In genomic region chr11:102147213-102147989, GRCm38 (mm10) we compare ENCODE assay signal across 12 mouse cellular contexts. TPM values are rescaled to one million over a fixed set of nuclear protein-coding genes. Genes with fewer than 3 reads are reported as not detected.
DNase-seq lines count a peak whose midpoint lies in the region; ATAC-seq and TF ChIP-seq lines count a peak whose summit lies in the region.
"Had no signal": no experiment of that assay in that cellular context is flagged by ENCODE, and none has a peak within 500 bp of the region (broad histone marks: within the 10 kb centered on the region; RNA-seq: fewer than 3 reads in every experiment).

No protein-coding gene starts in this region.

- intact Hi-C loops in heart, postnatal 36 days (cut with DNase I), result no loop called here

- no peak for ATAC-seq in megakaryocyte, adult 5-6 weeks (ENCODE audit: poor library complexity, severe bottlenecking)
- no peak for ATAC-seq in limb, embryonic 11.5 days (ENCODE audit: insufficient number of reproducible peaks, low FRiP score, low TSS enrichment, low read depth)
- no peak for ATAC-seq in stomach, postnatal 0 days (ENCODE audit: low FRiP score, low TSS enrichment)

- peak overlapping the region; percentile 56 for H3K4me3 ChIP-seq in heart, embryonic 10.5 days
- peak overlapping the region; percentile 56 for H3K4me3 ChIP-seq in megakaryocyte, embryonic 14.5 days (replicated peaks)
- H3K4me3 ChIP-seq in limb, embryonic 11.5 days (ENCODE audit: low read depth, low read length), result no peak overlapping the region
- H3K4me3 ChIP-seq in stomach, postnatal 0 days (ENCODE audit: low read depth, low read length), result no peak overlapping the region

- no peaks in the 10 kb centered on the region for H3K9me3 ChIP-seq in heart, embryonic 10.5 days
- H3K9me3 ChIP-seq in megakaryocyte, embryonic 14.5 days, result no peaks in the 10 kb centered on the region
- no peaks in the 10 kb centered on the region for H3K9me3 ChIP-seq in limb, embryonic 11.5 days (ENCODE audit: control insufficient read depth, low read length)
- no peaks in the 10 kb centered on the region for H3K9me3 ChIP-seq in stomach, postnatal 0 days (ENCODE audit: control insufficient read depth, low read length)

- H3K27ac ChIP-seq in heart, embryonic 10.5 days, result peak overlapping the region; percentile 36; the same call in 1 of the 2 replicates
- no peak overlapping the region for H3K27ac ChIP-seq in limb, embryonic 11.5 days (replicated peaks; ENCODE audit: low read depth, low read length)
- H3K27ac ChIP-seq in stomach, postnatal 0 days (replicated peaks), result no peak overlapping the region

- peaks cover 33% of the 10 kb centered on the region for H3K4me1 ChIP-seq in heart, embryonic 10.5 days
- H3K4me1 ChIP-seq in megakaryocyte, embryonic 14.5 days, result peaks cover 42% of the 10 kb centered on the region
- peaks cover 9% of the 10 kb centered on the region for H3K4me1 ChIP-seq in limb, embryonic 11.5 days (ENCODE audit: control insufficient read depth, insufficient read depth, low read length)
- no peaks in the 10 kb centered on the region for H3K4me1 ChIP-seq in stomach, postnatal 0 days (replicated peaks; ENCODE audit: control insufficient read depth, insufficient read depth)

- peaks cover 75% of the 10 kb centered on the region for H3K27me3 ChIP-seq in heart, embryonic 10.5 days (ENCODE audit: insufficient read depth, poor library complexity, severe bottlenecking)
- peaks cover 71% of the 10 kb centered on the region for H3K27me3 ChIP-seq in megakaryocyte, embryonic 14.5 days (replicated peaks)
- H3K27me3 ChIP-seq in limb, embryonic 11.5 days (ENCODE audit: control insufficient read depth, insufficient read depth, low read length), result peaks cover 54% of the 10 kb centered on the region
- peaks cover 24% of the 10 kb centered on the region for H3K27me3 ChIP-seq in stomach, postnatal 0 days (ENCODE audit: control insufficient read depth, insufficient read depth, low read length)

- peak; percentile 25; the same call in 1 of the 2 replicates for TF ChIP-seq CTCF in stomach, postnatal 0 days (IDR thresholded peaks at IDR 0.05; ENCODE audit: low read depth)

- H3K36me3 ChIP-seq in heart, embryonic 10.5 days, result peaks cover 1% of the 10 kb centered on the region; the same call in 1 of the 2 replicates
- H3K36me3 ChIP-seq in megakaryocyte, embryonic 14.5 days (replicated peaks; ENCODE audit: low read length), result peaks cover 2% of the 10 kb centered on the region
- no peaks in the 10 kb centered on the region for H3K36me3 ChIP-seq in limb, embryonic 11.5 days (ENCODE audit: control insufficient read depth, insufficient read depth, low read length)
- no peaks in the 10 kb centered on the region for H3K36me3 ChIP-seq in stomach, postnatal 0 days (ENCODE audit: control insufficient read depth, insufficient read depth, low read length)

- no peak overlapping the region for H3K9ac ChIP-seq in limb, embryonic 11.5 days (ENCODE audit: low read length)
- H3K9ac ChIP-seq in stomach, postnatal 0 days (ENCODE audit: low read length), result no peak overlapping the region

- WGBS in heart, embryonic 10.5 days, result 10% methylated on average over 34 of the region's 34 CpGs
- WGBS in limb, embryonic 11.5 days, result 12% methylated on average over 34 of the region's 34 CpGs
- WGBS in stomach, postnatal 0 days, result 15% methylated on average over 34 of the region's 34 CpGs

- peak; percentile 75 for DNase-seq in heart, embryonic 10.5 days (ENCODE audit: low spot score)
- no peak for DNase-seq in heart, postnatal 36 days
- peak; percentile 34 for DNase-seq in limb, embryonic 11.5 days (ENCODE audit: low spot score)
- no peak for DNase-seq in stomach, postnatal 0 days (ENCODE audit: low spot score)
- DNase-seq in frontal cortex, postnatal 14 days (ENCODE audit: low spot score in 2 of 2), result no peak
- no peak for DNase-seq in left cerebral cortex, adult 8-10 months (ENCODE audit: low spot score in 2 of 2)
- DNase-seq: adrenal gland, adult 8-10 months; thymus, postnatal 14 days had no signal

- H3K4me2 ChIP-seq in limb, embryonic 11.5 days (ENCODE audit: low read depth, severe bottlenecking), result peak overlapping the region; percentile 24; the same call in 1 of the 2 replicates
- H3K4me2 ChIP-seq in stomach, postnatal 0 days (replicated peaks; ENCODE audit: low read depth), result no peak overlapping the region

- TF ChIP-seq EP300 in stomach, postnatal 0 days (optimal IDR thresholded peaks at IDR 0.05), result no peak

RNA-seq across cellular contexts. Expression of gene Nags, which starts 2.1 kb away (rescaled TPM):
- polyA plus RNA-seq in heart, embryonic 10.5 days (2016; fragmentation: Nextera tagmentation; extraction: Ambion mirVana), result 0.25 and 1.3 TPM in 2 replicates
- total RNA-seq in heart, postnatal 36 days (2021), result not detected
- polyA plus RNA-seq in megakaryocyte, embryonic 14.5 days (2012; ENCODE audit: insufficient read depth, low replicate concordance), result not detected in 2 replicates
- total RNA-seq in megakaryocyte, adult 5-6 weeks (2015), result not detected in 2 replicates
- not detected in 2 replicates for total RNA-seq in megakaryocyte, adult 5-6 weeks (2017)
- 0.08 and 0.13 TPM in 2 replicates for polyA plus RNA-seq in limb, embryonic 11.5 days (2014; fragmentation: Nextera tagmentation; extraction: Ambion mirVana)
- 0.07 TPM in 1 of 2 replicates, not detected in the other for polyA plus RNA-seq in stomach, postnatal 0 days (2015; fragmentation: Nextera tagmentation; extraction: Ambion mirVana)
- under 1 TPM in 1 of 4 experiments, not detected in 3; 0.18 TPM for total RNA-seq in left cerebral cortex, adult 8-10 months (2022)
- total RNA-seq: layer of hippocampus, postnatal 10 days had no signal

RNA-seq across cellular contexts. Expression of gene Tmem101, which starts 8.8 kb away (rescaled TPM):
- 40.8 and 44.6 TPM in 2 replicates for polyA plus RNA-seq in heart, embryonic 10.5 days (2016; fragmentation: Nextera tagmentation; extraction: Ambion mirVana)
- 10 to 100 TPM; 13.0 to 13.7 TPM for total RNA-seq in heart, postnatal 36 days (2021)
- polyA plus RNA-seq in megakaryocyte, embryonic 14.5 days (2012; ENCODE audit: insufficient read depth, low replicate concordance), result 13.5 TPM in 1 of 2 replicates, not detected in the other
- total RNA-seq in megakaryocyte, adult 5-6 weeks (2015), result 7.9 and 8.4 TPM in 2 replicates
- total RNA-seq in megakaryocyte, adult 5-6 weeks (2017), result 12.5 and 16.3 TPM in 2 replicates
- 39.3 and 41.2 TPM in 2 replicates for polyA plus RNA-seq in limb, embryonic 11.5 days (2014; fragmentation: Nextera tagmentation; extraction: Ambion mirVana)
- polyA plus RNA-seq in stomach, postnatal 0 days (2015; fragmentation: Nextera tagmentation; extraction: Ambion mirVana), result 13.8 and 14.5 TPM in 2 replicates
- 10 to 100 TPM; 19.4 to 27.6 (median 20.2) TPM for total RNA-seq in left cerebral cortex, adult 8-10 months (2022)

RNA-seq across cellular contexts. Expression of gene Lsm12, which starts 37.7 kb away (rescaled TPM):
- 90.9 and 108 TPM in 2 replicates for polyA plus RNA-seq in heart, embryonic 10.5 days (2016; fragmentation: Nextera tagmentation; extraction: Ambion mirVana)
- total RNA-seq in heart, postnatal 36 days (2021), result 10 to 100 TPM; 44.7 to 52.6 TPM
- polyA plus RNA-seq in megakaryocyte, embryonic 14.5 days (2012; ENCODE audit: insufficient read depth, low replicate concordance), result 36.7 and 120 TPM in 2 replicates
- total RNA-seq in megakaryocyte, adult 5-6 weeks (2015), result 81.3 and 83.9 TPM in 2 replicates
- 43.0 and 46.5 TPM in 2 replicates for total RNA-seq in megakaryocyte, adult 5-6 weeks (2017)
- 74.5 and 88.5 TPM in 2 replicates for polyA plus RNA-seq in limb, embryonic 11.5 days (2014; fragmentation: Nextera tagmentation; extraction: Ambion mirVana)
- polyA plus RNA-seq in stomach, postnatal 0 days (2015; fragmentation: Nextera tagmentation; extraction: Ambion mirVana), result 70.0 and 99.4 TPM in 2 replicates
- 10 to 100 TPM; 52.8 to 55.3 (median 53.9) TPM for total RNA-seq in left cerebral cortex, adult 8-10 months (2022)

RNA-seq across cellular contexts. Expression of gene Pyy, which starts 39.8 kb away (rescaled TPM):
- polyA plus RNA-seq in heart, embryonic 10.5 days (2016; fragmentation: Nextera tagmentation; extraction: Ambion mirVana), result 3.0 TPM in 1 of 2 replicates, not detected in the other
- not detected for total RNA-seq in heart, postnatal 36 days (2021)
- polyA plus RNA-seq in megakaryocyte, embryonic 14.5 days (2012; ENCODE audit: insufficient read depth, low replicate concordance), result not detected in 2 replicates
- not detected in 2 replicates for total RNA-seq in megakaryocyte, adult 5-6 weeks (2015)
- not detected in 2 replicates for total RNA-seq in megakaryocyte, adult 5-6 weeks (2017)
- not detected in 2 replicates for polyA plus RNA-seq in limb, embryonic 11.5 days (2014; fragmentation: Nextera tagmentation; extraction: Ambion mirVana)
- polyA plus RNA-seq in stomach, postnatal 0 days (2015; fragmentation: Nextera tagmentation; extraction: Ambion mirVana), result 63.0 and 64.3 TPM in 2 replicates
- total RNA-seq in left cerebral cortex, adult 8-10 months (2022), result not detected
- total RNA-seq: adrenal gland, adult 8-10 months; common myeloid progenitor, adult 5-6 weeks; layer of hippocampus, postnatal 10 days had no signal

RNA-seq across cellular contexts. Expression of gene G6pc3, which starts 42.0 kb away (rescaled TPM):
- polyA plus RNA-seq in heart, embryonic 10.5 days (2016; fragmentation: Nextera tagmentation; extraction: Ambion mirVana), result 35.0 and 40.9 TPM in 2 replicates
- total RNA-seq in heart, postnatal 36 days (2021), result 10 to 100 TPM; 45.1 to 47.3 TPM
- 32.9 and 73.3 TPM in 2 replicates for polyA plus RNA-seq in megakaryocyte, embryonic 14.5 days (2012; ENCODE audit: insufficient read depth, low replicate concordance)
- 23.4 and 23.8 TPM in 2 replicates for total RNA-seq in megakaryocyte, adult 5-6 weeks (2015)
- total RNA-seq in megakaryocyte, adult 5-6 weeks (2017), result 14.7 and 19.1 TPM in 2 replicates
- 39.8 and 41.9 TPM in 2 replicates for polyA plus RNA-seq in limb, embryonic 11.5 days (2014; fragmentation: Nextera tagmentation; extraction: Ambion mirVana)
- 19.2 and 19.4 TPM in 2 replicates for polyA plus RNA-seq in stomach, postnatal 0 days (2015; fragmentation: Nextera tagmentation; extraction: Ambion mirVana)
- 10 to 100 TPM; 65.4 to 78.4 (median 75.2) TPM for total RNA-seq in left cerebral cortex, adult 8-10 months (2022)

Comparison
In these comparisons a context has a peak if more than half of its experiments do, and no peak if none do; other contexts are left out.
1. DNase-seq: peak in heart, embryonic 10.5 days (single experiment) and limb, embryonic 11.5 days (single experiment); none in heart, postnatal 36 days (0 of 2), stomach, postnatal 0 days (single experiment), frontal cortex, postnatal 14 days (0 of 2) and left cerebral cortex, adult 8-10 months (0 of 2).
2. H3K4me3 ChIP-seq: peak in heart, embryonic 10.5 days (single experiment) and megakaryocyte, embryonic 14.5 days (single experiment); none in limb, embryonic 11.5 days (single experiment) and stomach, postnatal 0 days (single experiment).